Mouse (Mus musculus) duodenum, adult 2 months (tissue): ENCODE data around the gene Arhgap5. TPM values are rescaled to one million over a fixed set of nuclear protein-coding genes. Genes with fewer than 3 reads are reported as not detected.

Source experiments
- polyA plus RNA-seq: library from polyadenylated mRNA; depleted of rRNA; stranded (reverse); fragments of >200 nt; gene quantifications from 2 replicates; pipeline ENCODE4 v1.2.3, GENCODE M21; 2012; ENCODE audit warnings: low replicate concordance; rRNA removed

The Arhgap5 gene
- polyA plus RNA-seq: 0.38 and 0.40 TPM in 2 replicates

DNA sequence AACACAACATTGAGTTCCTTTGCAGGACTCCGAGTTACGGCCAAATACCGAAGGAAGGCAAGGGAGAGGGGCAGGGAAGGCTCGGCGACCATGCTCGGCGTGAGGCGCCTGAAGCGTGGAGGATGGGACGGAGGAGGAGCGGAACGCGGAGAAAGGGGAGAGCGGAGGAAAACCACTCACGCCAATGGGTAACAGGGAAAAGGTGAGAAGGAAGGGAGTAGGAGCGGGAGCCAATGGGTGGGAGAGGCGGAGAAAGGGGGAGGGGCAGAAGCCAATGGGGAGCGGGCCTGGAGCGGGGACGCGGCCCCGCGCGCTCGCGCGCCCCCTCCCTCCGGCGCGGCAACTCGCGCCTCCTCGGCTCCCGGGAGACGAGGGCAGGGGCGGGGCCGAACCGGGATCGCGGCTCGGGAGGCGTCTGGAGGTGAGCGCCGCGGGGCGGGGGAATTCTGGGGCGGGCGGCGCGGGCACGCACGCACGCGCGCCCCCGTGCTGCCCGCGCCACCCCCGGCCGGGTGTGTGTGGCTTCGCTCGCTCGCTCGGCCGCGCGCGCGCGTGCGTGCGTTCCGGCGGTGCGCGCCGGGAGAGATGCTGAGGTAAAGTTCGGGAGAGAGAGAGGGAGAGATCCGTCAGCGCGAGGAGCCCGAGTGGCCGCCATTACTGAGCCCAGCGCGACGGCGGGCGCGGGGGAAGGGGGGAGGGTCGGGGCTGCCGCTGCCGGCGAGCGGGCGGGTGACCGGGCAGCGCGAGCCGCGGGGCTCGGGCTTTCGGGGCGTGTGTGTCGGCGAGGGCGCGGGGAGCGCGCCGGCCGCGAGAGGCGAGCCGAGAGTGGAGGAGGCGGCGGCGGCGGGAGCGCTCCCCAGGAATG, at the start of gene Arhgap5:
TSS of gene Arhgap5 (plus strand) at position 517 of the 865 bp plus-strand sequence.

Other genes starting within 250 kb of the Arhgap5 start
- 0.05 and 0.35 TPM in 2 replicates for gene Akap6, start 195.4 kb downstream of the Arhgap5 start, polyA plus RNA-seq